Mouse (Mus musculus) heart, adult 2 months (tissue): ENCODE measurements around the gene Notch4.

Experiments
- CTCF ChIP-seq: fragments of 200-600 bp; IDR thresholded peaks from 2 replicates; pipeline ENCODE4 v1.8.1; 2022; ENCODE audit warnings: antibody characterized with exemption, mild to moderate bottlenecking, moderate library complexity
- EP300 ChIP-seq: fragments of 200-500 bp; IDR thresholded peaks from 2 replicates; pipeline ENCODE4 v1.6.1; 2011; ENCODE audit warnings: low read depth, low read length, control low read depth; ENCODE audit not compliant: insufficient read depth
- POLR2A ChIP-seq: fragments of 200-500 bp; IDR thresholded peaks from 2 replicates; pipeline ENCODE4 v1.6.1; 2011; ENCODE audit warnings: mild to moderate bottlenecking, low read depth, low read length, control low read depth; ENCODE audit not compliant: insufficient read depth

GRCm38 (mm10) chr17:34592581-34593549 is 28.8 kb downstream of the Notch4 start:
- TF ChIP-seq CTCF, result no peak
- no peak; the same call in 1 of the 2 replicates for TF ChIP-seq POLR2A
- TF ChIP-seq EP300, result no peak
